9 mouse cellular contexts compared by ENCODE assay signal in the genomic region with DNA sequence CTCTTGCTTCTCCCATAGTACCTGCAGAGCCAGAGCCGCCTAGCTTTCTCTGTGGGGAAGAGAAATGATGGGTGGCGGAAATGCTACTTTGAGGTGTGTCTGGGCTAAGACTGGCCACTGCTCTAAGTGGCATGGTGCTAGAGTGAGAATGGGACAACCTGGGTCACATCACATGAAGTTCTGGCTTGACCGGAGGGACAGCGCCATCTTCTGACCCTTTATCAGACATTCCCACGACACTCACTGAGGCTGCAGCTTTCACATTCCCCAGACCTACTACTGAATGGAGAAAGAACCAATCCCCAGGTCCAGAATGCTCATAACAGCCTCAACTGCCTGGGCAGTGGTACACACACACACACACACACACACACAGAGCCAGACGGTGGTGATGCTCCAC. TPM values are rescaled to one million over a fixed set of nuclear protein-coding genes. Genes with fewer than 3 reads are reported as not detected.
DNase-seq lines count a peak whose midpoint lies in the region; ATAC-seq and TF ChIP-seq lines count a peak whose summit lies in the region.
"Had no signal": no experiment of that assay in that cellular context is flagged by ENCODE, and none has a peak within 500 bp of the region (broad histone marks: within the 10 kb centered on the region; RNA-seq: fewer than 3 reads in every experiment).

No protein-coding gene starts in this region.

- 28% methylated on average over 6 of the region's 6 CpGs for WGBS in lung, embryonic 14.5 days

- peaks cover 4% of the 10 kb centered on the region; the same call in 1 of the 2 replicates for H3K4me1 ChIP-seq in lung, embryonic 14.5 days (ENCODE audit: insufficient read depth)

- H3K36me3 ChIP-seq in lung, embryonic 14.5 days (ENCODE audit: insufficient read depth) = peaks cover 18% of the 10 kb centered on the region

- H3K9me3 ChIP-seq in lung, embryonic 14.5 days (ENCODE audit: low read depth, low read length) = no peaks in the 10 kb centered on the region
- H3K9me3 ChIP-seq: heart, embryonic 15.5 days had no signal

- ATAC-seq in CD4-positive, CD25-positive, alpha-beta regulatory T cell, adult 4 months = no peak
- ATAC-seq in lung, embryonic 14.5 days (ENCODE audit: insufficient read depth) = no peak

- DNase-seq in CD4-positive, CD25-positive, alpha-beta regulatory T cell, adult 2 months (ENCODE audit: low read depth, low spot score) = peak; percentile 55
- peak; percentile 38 to 44 for DNase-seq in spleen, postnatal 36 days (ENCODE audit: low spot score in 2 of 2)
- DNase-seq in spleen, adult 12 weeks (ENCODE audit: low spot score) = no peak
- peak; percentile 37 for DNase-seq in forelimb bud, embryonic 11.5 days (ENCODE audit: low read depth, low spot score)
- peak; percentile 69 for DNase-seq in lung, embryonic 14.5 days
- DNase-seq in thymus, postnatal 4 days = peak; percentile 52
- no peak for DNase-seq in right cerebral cortex, postnatal 14 days

- no peak overlapping the region for H3K4me3 ChIP-seq in lung, embryonic 14.5 days (ENCODE audit: low read depth, low read length)
- H3K4me3 ChIP-seq: heart, embryonic 15.5 days had no signal

- no peak overlapping the region for H3K4me2 ChIP-seq in lung, embryonic 14.5 days
- H3K4me2 ChIP-seq: heart, embryonic 15.5 days had no signal

- H3K27ac ChIP-seq in lung, embryonic 14.5 days (ENCODE audit: low read depth) = no peak overlapping the region
- H3K27ac ChIP-seq: heart, embryonic 15.5 days had no signal

- H3K9ac ChIP-seq in lung, embryonic 14.5 days = no peak overlapping the region
- H3K9ac ChIP-seq: heart, embryonic 15.5 days had no signal

- peak; percentile 64 for TF ChIP-seq CTCF in lung, embryonic 14.5 days (IDR thresholded peaks at IDR 0.05; ENCODE audit: low read depth)

- no peaks in the 10 kb centered on the region for H3K27me3 ChIP-seq in lung, embryonic 14.5 days (ENCODE audit: insufficient read depth, low read length)
- H3K27me3 ChIP-seq: heart, embryonic 15.5 days had no signal

RNA-seq across cellular contexts. Expression of gene Galk1, which starts 5.6 kb away (rescaled TPM):
- 10 to 100 TPM; 13.1 to 18.4 TPM for polyA plus RNA-seq in CD4-positive, CD25-positive, alpha-beta regulatory T cell, adult 4 months (2017; shearing (Covaris generic))
- 191 and 208 TPM in 2 replicates for polyA plus RNA-seq in lung, embryonic 14.5 days (2014; fragmentation: Nextera tagmentation; extraction: Ambion mirVana)

RNA-seq across cellular contexts. Expression of gene H3f3b, which starts 9.7 kb away (rescaled TPM):
- polyA plus RNA-seq in CD4-positive, CD25-positive, alpha-beta regulatory T cell, adult 4 months (2017; shearing (Covaris generic)) = 1,000 to 10,000 TPM; 1,562 to 1,754 TPM
- 1,851 and 1,959 TPM in 2 replicates for polyA plus RNA-seq in lung, embryonic 14.5 days (2014; fragmentation: Nextera tagmentation; extraction: Ambion mirVana)

RNA-seq across cellular contexts. Expression of gene Unk, which starts 12.0 kb away (rescaled TPM):
- 10 to 100 TPM; 10.4 to 16.1 TPM for polyA plus RNA-seq in CD4-positive, CD25-positive, alpha-beta regulatory T cell, adult 4 months (2017; shearing (Covaris generic))
- 39.5 and 44.4 TPM in 2 replicates for polyA plus RNA-seq in lung, embryonic 14.5 days (2014; fragmentation: Nextera tagmentation; extraction: Ambion mirVana)

RNA-seq across cellular contexts. Expression of gene Itgb4, which starts 43.6 kb away (rescaled TPM):
- not detected for polyA plus RNA-seq in CD4-positive, CD25-positive, alpha-beta regulatory T cell, adult 4 months (2017; shearing (Covaris generic))
- 2.0 and 2.3 TPM in 2 replicates for polyA plus RNA-seq in lung, embryonic 14.5 days (2014; fragmentation: Nextera tagmentation; extraction: Ambion mirVana)

RNA-seq across cellular contexts. Expression of gene Unc13d, which starts 59.7 kb away (rescaled TPM):
- polyA plus RNA-seq in CD4-positive, CD25-positive, alpha-beta regulatory T cell, adult 4 months (2017; shearing (Covaris generic)) = 100 to 1,000 TPM in 1 of 2 experiments, 10 to 100 TPM in 1; 73.8 to 138 TPM
- polyA plus RNA-seq in lung, embryonic 14.5 days (2014; fragmentation: Nextera tagmentation; extraction: Ambion mirVana) = 2.5 and 3.3 TPM in 2 replicates

Comparison
In these comparisons a context has a peak if more than half of its experiments do, and no peak if none do; other contexts are left out.
1. DNase-seq: peak in CD4-positive, CD25-positive, alpha-beta regulatory T cell, adult 2 months (single experiment), spleen, postnatal 36 days (2 of 2), forelimb bud, embryonic 11.5 days (single experiment), lung, embryonic 14.5 days (single experiment) and thymus, postnatal 4 days (single experiment); none in spleen, adult 12 weeks (single experiment) and right cerebral cortex, postnatal 14 days (single experiment).